Mouse (Mus musculus): ENCODE data around the gene Ppp1r15a.
A peak's percentile ranks its signal among the peaks of the same experiment; 100 is the strongest.
"Not testable (repeated sequence)": the region's sequence is repeated elsewhere in the genome, so short reads cannot be mapped to it uniquely, and the experiment has no call there.

Ppp1r15a gene

DNA sequence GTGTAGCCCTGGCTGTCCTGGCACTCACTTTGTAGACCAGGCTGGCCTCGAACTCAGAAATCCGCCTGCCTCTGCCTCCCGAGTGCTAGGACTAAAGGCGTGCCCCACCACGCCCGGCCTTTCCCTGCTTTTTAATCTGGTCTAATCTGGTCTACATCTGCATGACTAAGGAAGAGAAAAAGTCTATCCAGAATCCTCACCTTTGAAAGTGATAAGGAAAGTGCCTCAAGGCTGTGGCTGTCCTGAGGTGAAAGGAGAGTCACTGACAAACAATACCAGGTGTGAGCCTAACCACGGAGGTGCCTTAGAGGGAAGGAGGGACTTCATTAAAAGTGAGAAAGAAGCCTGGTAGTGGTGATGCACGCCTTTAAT lies 25.4 kb upstream of the Ppp1r15a start:
- no peak for DNase-seq (ENCODE audit: low spot score in 2 of 2)

DNA sequence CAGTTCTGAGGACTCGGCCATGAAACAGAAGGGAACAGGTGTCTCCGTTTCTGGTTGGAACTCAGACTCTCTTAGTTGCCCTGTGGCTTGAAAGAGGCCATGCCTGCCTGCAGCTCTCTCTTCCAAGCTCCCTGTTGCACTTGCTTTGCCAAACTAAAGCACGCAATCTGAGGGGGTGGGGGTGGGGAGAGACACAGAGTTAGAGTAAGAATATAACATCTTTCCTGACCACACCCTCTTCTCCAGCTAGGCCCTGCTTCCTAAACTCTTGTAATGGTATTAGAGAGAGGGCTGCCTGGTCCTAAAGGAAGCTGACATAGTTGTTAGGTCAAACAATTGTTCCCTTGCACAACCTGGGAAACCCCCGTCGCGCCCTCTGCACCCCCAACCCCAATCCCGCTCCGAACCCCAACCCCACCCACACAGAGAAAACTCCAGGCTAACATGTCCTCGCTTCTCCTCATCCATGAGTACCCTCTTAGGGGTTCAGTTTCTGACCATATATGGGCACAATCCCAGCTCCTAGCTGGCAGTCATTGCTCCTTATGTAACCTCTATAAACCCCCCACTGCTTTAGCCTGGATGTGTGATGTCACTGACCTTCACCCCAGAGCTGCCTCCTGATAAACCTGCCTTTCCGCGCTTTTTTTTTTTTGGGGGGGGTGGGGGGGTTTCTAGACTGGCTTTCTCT lies 24.9 kb upstream of the Ppp1r15a start:
- DNase-seq (ENCODE audit: low spot score in 2 of 2) = no peak

DNA sequence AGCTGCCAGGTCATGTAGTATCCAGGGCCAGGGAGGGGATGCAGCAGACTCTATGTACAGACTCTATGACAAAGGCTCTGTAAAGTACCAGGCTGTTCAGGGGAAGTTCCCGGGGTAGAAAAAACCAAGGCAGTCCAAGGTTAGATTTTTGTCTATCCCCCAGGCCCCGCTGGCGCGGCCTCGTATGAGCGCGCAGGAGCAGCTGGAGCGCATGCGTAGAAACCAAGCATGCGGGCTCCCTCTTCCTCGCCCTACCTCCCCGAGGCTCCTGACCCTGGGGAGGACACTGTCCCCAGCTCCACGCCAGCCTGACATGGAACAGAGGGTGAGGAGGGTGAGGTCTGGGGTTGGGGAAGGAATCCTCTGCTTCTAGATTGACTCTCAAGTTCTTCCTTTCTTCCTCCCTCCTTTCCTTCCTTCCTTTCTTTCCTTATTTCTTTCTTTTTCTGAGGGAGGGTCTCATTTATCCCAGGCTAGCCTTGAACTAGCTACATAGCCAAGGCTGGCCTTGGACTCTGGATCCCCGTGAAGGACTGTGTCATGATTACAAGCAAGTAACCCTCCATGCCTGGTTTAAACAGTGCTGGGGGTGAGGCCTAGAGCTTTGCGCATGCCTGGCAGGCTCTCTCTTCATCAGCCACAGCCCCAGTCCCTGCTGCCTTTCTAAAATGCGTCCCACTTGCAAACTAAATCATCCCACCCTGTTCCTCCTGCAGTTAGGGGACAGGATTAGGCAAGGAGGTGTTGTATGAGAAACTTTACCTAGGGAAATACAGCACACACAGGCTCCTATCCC lies 23.8 kb upstream of the Ppp1r15a start:
- no peak for DNase-seq (ENCODE audit: low spot score in 2 of 2)

DNA sequence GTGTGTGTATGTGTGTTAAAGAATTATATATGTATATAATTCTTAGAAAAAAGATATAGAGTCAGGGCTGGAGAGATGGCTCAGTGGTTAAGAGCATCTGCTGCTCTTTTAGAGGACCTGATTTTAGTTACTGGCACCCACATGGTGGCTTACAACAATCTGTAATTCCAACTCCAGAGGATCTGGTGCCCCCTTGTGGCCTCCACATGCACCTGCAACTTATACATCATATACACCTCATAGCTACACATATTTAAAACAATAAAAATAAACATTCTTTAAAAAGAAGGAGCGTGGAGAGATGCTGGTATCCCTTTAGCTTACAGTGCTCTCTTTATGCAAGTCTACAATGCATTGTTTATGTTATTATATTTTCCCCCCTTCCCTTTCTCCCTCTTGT lies 18.5 kb upstream of the Ppp1r15a start:
- DNase-seq (ENCODE audit: low spot score in 2 of 2) = no peak

DNA sequence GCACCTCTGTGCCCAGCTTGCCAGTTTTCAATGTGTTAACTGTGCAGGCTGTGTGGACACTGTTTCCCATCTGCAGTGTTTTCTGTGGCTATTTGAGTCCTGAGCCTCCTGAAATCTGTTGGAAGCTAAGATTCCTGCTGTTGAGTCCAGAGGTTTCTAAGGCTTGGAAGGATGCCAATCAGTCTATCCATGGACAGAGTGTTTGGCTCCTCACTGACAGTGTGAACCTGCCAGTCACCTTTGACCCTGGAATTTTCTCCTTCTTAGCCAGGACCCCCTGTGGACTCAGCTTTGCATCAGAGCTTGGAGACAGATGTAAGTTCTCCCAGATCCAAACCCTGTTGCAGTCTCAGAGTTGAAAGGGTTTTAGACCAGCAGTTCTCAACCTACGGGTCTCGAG lies 14.1 kb upstream of the Ppp1r15a start:
- no peak for DNase-seq (ENCODE audit: low spot score in 2 of 2)

DNA sequence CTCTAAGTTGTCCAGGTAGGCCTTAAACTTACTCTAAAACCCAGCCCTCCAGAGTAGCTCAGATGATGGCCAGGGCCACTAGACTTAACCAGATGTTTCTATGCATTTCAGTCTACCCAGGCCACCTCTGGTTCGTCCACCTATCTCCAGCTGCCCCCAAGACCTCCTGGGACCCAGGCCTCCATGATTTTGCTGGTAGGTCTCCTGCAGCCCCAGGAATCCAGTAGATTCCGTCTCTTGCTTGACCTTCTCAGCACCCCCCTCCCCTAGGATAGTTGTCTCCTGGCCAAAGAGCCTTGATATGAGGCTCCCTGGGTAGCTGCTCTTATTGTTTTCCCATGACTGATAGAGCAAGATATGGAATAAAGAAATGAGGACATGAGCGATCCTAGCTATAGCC lies 13.0 kb upstream of the Ppp1r15a start:
- DNase-seq (ENCODE audit: low spot score in 2 of 2) = no peak

DNA sequence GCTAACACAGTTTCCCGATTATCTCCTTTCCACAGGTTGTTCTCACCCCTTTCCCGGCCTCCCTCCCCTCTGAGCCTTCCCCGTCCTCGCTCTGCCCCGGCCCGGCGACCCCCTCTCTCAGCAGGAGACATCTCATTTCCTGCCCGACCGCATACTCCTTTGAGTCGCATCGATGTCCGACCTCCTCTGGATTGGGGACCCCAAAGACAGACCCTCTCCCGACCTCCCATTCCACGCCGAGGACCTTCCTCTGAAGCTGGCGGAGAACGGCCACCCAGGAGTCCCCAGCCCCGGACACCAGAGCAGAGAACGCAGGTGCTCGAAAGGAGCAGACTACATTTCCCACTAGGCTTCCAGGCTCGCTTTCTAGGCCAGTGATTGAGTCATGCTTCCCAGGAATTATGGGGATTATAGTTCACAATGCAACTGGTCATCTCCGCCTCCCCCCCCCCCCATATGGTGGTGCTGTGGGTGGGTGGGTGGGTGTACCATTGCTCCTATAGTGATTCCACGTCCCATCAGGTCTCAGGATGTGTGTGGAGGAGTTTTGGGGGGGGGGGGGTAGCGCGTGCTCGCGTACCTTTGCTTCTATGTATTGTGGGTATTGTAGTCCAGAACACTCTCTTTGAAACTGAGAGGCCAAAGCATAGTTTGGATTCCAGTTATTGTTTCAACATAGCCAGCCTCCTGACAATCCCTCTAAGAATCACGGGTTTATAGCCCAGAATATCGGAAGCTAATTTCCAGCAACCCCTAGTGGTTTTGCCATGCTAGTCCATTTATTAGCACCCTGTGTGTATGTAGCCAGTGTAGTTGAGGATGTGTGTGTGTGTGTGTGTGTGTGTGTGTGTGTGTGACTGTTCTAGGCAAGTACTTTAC lies 12.3 kb upstream of the Ppp1r15a start:
- DNase-seq (ENCODE audit: low spot score in 2 of 2) = peak in 1 of 2 experiments; percentile 73

DNA sequence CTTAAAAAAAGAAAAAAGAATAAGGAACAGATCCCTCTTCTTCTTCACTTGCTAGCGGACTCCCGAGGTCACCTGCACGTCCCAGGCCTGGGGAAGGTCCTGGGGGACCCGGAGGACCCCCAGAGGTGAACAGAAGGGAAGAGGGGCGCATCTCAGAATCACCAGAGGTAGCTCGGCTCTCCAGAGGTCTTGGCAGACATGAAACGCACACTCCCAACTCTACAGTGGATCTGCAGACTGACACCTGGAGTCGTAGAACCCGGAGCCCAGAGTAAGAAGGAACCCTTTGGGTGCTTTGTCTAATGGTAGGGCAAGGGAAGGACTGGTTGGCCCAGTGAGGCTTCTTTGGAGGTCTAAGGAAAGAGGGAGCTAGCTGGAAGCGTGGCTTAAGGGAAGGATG lies 11.5 kb upstream of the Ppp1r15a start:
- DNase-seq (ENCODE audit: low spot score in 2 of 2) = no peak

DNA sequence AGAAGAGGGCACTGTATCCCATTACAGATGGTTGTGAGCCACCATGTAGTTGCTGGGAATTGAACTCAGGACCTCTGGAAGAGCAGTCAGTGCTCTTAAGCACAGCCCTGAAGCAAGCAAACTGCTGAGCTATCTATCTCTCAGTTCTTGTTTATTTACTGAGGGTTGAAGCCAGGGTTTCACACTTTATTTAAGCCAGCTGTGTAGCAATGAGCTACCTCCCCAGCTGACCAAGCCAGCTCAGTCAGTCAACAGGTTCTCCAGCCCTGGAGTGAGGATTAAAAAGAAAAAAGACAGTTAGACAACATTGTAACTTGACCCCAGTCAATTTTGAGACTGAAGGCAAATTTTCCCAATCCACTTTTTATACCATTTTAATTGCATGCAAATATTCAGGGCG lies 9.6 kb upstream of the Ppp1r15a start:
- no peak for DNase-seq (ENCODE audit: low spot score in 2 of 2)

DNA sequence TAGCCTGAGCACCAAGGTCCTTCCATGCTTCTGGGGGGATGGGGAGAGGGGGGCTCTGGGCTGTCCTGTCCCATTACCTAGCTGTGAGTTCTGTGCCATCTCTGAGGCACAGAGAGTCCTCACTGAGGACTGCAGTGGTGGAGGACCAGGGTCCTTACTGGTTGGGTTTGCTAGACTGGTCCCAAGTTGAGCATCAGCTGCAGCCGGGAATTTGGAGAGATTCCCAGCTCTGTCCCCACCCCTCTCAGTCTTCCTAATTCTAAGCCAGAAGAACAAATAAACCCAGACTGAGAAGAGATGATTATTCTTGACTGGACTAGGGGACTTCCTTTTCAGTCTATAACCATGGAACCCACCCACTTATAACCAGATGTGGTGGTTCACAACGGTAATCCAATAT lies 4.6 kb upstream of the Ppp1r15a start:
- DNase-seq (ENCODE audit: low spot score in 2 of 2) = no peak

DNA sequence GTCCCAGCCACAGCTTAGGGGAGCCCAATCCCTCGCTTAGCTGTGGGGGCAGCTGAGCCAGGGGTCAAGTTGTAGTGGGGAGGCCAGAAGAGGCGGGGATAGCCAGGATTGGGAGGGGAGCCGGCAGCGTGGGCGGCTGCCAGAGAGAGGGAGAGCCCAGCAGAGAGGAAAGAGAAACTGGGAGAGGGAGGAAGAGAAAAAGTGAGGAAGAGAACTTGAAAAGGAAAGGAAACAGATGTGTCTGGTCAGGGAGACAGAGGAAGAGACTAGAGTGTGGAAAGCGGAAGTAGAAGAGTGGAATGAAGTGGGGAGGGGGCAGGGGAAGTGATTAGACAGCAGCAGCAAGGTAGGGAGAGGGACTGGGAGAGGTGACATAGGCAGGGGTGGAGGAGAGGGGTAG lies 3.4 kb upstream of the Ppp1r15a start:
- DNase-seq (ENCODE audit: low spot score in 2 of 2) = no peak

DNA sequence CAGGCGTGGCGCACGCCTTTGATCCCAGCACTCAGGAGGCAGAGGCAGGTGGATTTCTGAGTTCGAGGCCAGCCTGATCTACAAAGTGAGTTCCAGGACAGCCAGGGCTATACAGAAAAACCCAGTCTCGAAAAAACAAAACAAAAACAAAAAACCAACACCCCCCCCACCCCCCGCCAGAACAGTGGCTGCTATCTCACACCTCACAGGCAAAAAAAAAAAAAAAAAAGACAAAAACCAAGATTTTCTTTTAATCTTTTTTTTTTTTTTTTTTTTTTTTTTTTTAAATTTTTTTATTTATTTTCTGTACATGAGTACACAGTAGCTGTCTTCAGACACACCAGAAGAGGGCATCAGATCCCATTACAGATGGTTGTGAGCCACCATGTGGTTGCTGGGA lies 1.1 kb upstream of the Ppp1r15a start:
- DNase-seq (ENCODE audit: low spot score in 2 of 2) = not testable (repeated sequence)

DNA sequence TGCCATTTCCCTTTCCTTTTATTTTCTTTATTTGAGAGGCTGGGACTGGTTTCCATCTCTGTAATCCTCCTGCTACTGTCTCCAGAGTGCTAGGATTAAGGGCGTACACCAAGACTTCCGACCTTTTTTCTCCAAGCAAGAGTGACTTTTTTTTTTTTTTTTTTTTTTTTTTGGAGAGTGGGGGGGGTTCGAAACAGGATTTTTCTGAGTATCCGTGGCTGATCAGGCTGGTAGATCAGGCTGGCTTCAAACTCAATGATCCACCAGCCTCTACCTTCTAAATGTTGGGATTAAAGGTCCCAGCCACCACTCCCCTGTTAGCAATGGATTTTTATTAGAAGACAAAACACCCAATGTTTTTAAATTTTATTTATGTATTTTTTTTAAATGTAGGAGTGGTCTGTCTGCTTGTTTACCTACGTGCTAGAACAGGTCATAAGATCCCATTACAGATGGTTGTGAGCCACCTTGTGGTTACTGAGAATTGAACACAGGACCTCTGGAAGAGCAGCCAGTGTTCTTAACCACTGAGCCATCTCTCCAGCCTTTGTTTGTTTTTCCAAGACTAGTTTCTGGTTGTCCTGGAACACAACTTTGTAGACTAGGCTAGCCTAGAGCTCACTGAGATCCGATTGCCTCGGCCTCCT lies 529 bp upstream of the Ppp1r15a start:
- no peak for DNase-seq (ENCODE audit: low spot score in 2 of 2)

DNA sequence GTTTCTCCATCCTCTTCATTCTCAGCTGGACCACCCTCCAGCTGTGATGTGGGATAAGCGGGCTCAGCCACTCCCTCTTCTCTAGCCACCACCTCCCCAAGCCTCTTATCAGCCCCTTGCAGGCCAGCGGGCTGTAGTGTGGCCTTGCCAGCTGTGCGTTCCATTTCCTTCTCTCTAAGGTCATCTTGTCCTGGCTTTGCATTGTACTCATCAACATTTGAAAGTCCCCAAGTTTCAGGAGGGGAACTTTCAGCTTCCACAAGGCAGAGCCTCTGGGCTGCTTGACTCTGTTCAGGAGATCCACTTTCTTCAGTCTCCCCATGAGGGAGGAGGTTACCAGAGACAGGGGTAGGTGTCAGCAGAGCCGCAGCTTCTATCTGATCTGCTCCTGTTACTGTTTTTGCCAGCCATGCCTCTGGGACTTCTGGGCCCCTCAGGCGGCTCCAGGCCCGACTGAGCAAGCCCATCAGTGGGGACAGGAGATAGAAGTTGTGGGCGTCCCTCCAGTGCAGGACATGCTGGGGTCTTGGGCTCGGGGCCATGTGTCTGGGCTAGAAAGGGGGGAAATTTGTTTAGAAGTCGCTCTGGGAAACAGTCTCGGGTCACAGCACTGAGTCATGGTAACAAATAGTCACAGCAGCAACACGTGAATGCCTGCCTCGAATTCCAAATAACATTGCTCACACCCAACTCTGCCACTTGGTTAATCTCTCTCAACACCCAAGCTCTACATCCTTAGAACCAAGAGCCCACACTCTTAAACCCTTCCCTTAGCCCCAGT lies 1.0 kb downstream of the Ppp1r15a start:
- DNase-seq (ENCODE audit: low spot score in 2 of 2) = no peak

DNA sequence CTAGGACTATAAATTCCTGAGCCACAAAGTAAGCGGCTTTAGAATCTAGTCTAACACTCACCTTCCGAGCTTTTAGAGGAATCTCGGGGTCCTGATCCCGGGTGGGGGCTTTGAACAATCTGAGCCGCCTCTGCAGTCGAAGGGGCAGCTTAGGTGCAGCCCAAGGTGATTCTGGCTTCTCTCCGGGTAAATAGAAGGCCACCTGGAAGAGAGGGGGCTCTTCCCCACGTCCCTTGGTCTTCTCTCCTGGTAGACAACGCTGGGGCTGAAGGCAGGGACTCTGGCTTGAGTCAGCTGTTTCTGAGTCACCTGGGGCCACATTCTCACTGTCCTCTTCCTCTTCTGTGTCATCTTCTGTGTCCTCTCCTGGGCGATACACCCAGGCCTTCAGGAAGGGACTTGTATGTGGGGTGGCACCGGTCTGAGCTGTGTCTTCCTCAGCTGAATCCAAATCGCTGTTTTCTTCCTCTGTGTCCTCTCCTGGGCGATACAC lies 2.3 kb downstream of the Ppp1r15a start:
- no peak for DNase-seq (ENCODE audit: low spot score in 2 of 2)

DNA sequence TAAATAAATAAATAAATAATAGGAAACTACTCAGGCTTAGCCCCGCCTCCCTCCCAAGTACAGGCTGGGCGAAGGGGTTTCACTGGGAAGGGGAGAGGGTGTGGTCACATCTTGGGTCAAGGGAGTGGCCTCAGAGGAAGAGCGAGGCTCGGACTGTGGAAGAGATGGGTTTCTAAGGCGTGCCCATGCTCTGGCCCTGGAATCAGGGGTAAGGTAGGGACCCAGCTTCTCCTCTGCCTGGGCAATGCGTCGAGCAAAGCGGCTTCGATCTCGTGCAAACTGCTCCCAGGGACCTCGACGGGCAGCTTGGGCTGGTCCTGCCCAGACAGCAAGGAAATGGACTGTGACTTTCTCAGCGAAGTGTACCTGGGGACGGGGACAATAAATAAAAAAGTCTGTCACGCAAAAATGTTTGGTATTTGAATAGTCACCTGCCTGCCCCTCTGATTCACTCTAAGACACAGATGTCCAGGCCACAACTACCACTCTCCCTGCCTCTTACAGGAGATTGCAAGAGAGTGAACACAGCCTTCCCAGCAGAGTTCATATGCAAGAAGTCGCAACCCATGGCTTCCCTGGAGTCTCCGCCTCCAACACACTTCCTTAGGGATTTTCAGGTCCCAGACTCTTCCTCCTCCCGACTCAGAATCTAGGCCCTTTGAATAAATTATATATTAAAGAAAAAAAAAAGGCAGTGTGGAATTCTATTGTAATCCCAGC lies 3.0 kb downstream of the Ppp1r15a start:
- DNase-seq (ENCODE audit: low spot score in 2 of 2) = no peak

DNA sequence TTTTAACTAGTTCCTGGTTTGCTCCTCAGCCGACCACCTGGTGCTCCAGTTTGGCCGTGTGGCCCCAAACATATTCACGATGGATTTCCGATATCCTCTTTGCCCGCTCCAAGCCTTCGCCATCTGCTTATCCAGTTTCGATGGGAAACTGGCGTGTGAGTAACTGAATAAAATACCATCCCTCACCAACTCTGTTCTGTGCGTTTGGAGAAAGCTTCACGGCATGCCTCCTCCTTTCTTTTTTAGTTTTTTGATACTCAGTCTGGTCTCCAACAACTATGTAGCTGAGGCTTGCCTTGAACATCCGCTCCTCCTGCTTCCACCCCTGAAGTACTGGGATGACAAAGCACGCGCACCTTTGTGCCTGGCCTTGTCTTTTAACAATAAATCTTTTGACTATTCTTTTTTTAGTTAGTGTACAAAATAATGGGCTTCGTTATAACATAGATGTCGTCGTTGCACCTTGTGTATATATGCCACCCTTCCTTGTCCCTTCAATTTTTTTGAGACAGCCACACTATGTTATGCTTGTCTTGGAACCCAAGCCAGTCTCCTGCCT lies 3.8 kb downstream of the Ppp1r15a start:
- DNase-seq (ENCODE audit: low spot score in 2 of 2) = no peak

DNA sequence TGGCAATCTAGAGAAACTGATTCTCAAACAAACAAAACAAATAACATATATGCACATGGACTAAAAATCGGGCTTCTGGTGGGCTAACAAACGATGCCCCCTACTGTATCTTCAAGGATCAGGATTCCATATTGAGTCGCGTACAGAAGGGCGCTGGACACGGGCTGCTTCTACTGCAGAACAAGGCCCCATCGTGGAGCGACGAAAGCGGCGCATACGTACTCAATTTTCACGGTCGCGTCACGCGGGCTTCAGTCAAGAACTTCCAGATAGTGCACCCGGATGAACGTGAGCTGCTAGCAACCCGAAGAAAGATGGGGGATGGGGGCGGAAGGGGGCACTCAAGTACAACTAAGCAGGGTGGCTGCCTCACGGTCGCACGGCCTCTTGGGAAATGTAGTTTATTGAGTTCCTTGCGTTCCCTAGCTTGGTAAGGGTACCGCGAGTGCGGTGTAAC lies 4.3 kb downstream of the Ppp1r15a start:
- peak; percentile 76 to 91 for DNase-seq (ENCODE audit: low spot score in 2 of 2)

DNA sequence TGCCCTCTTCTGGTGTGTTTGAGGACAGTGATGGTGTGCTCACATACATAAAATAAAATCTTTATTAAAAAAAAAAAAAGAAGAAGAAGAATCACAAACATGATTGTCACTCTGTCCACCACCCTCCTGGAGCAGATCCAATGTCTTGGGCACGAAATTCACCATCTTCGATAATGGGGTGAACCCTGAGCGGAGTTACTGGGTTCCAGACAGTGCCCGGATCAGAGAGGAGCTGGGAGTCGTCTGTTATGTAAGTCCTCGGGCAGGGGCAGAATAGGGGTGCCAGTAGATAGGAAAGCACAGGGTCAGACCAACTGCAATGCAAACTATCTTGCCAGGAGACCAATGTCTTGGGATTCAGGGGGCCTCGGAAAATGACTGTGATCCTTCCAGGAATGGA lies 5.5 kb downstream of the Ppp1r15a start:
- no peak for DNase-seq (ENCODE audit: low spot score in 2 of 2)

All from left cerebral cortex, adult 9 months (tissue).